Mouse (Mus musculus) ES-E14 (cell line): ENCODE results near the gene Ncapd3. TPM values are rescaled to one million over a fixed set of nuclear protein-coding genes. Genes with fewer than 3 reads are reported as not detected.
A peak's percentile ranks its signal among the peaks of the same experiment; 100 is the strongest.

ENCODE experiments used
- DNase-seq: peaks from one replicate; pipeline ENCODE4 v3.0.0-alpha.2; 2013; ENCODE audit warnings: low read depth, low spot score
- H3K27ac ChIP-seq: 2 replicates; pipeline ENCODE4 v1.5.1; 2012; ENCODE audit warnings: low read depth, mild to moderate bottlenecking, low read length, moderate library complexity, mixed read lengths; ENCODE audit not compliant: poor library complexity, insufficient read depth, severe bottlenecking
- H3K36me3 ChIP-seq: 2 replicates; pipeline ENCODE4 v1.6.1; 2012; ENCODE audit warnings: mild to moderate bottlenecking, low read length, moderate library complexity, mixed read lengths; ENCODE audit not compliant: control insufficient read depth, poor library complexity, insufficient read depth, severe bottlenecking
- H3K4me1 ChIP-seq, 2 experiments: fragments of 150-350 bp in 1 of 2; sonication (generic) in 1 of 2; 2 replicates each; pipeline ENCODE4 v1.6.1; 2012; ENCODE audit warnings: low read length in 2 of 2, mild to moderate bottlenecking in 1 of 2, mixed read lengths in 1 of 2; ENCODE audit not compliant: control insufficient read depth in 2 of 2, insufficient read depth in 2 of 2, poor library complexity in 1 of 2
- H3K4me3 ChIP-seq, 2 experiments: fragments of 150-350 bp in 1 of 2; sonication (generic) in 1 of 2; 2 replicates each; pipeline ENCODE4 v1.5.1; 2012; ENCODE audit warnings: low read length in 2 of 2, low read depth in 1 of 2, mild to moderate bottlenecking in 1 of 2, mixed read lengths in 1 of 2; ENCODE audit not compliant: insufficient read depth in 1 of 2, poor library complexity in 1 of 2, severe bottlenecking in 1 of 2
- H3K9ac ChIP-seq: 2 replicates; pipeline ENCODE4 v1.6.1; 2012; ENCODE audit warnings: low read depth, mild to moderate bottlenecking, low read length, mixed read lengths; ENCODE audit not compliant: poor library complexity, insufficient read depth, severe bottlenecking
- H3K9me3 ChIP-seq: fragments of 150-350 bp; sonication (generic); 2 replicates; pipeline ENCODE4 v1.6.1; 2012; ENCODE audit warnings: low read depth, mild to moderate bottlenecking, low read length; ENCODE audit not compliant: control insufficient read depth, insufficient read depth
- CHD2 ChIP-seq: IDR thresholded peaks from 2 replicates; pipeline ENCODE4 v1.6.1; 2014; ENCODE audit warnings: mild to moderate bottlenecking, low read depth, low read length, inconsistent platforms
- HCFC1 ChIP-seq: IDR thresholded peaks from 2 replicates; pipeline ENCODE4 v1.6.1; 2012; ENCODE audit warnings: low read length, inconsistent platforms, borderline replicate concordance; ENCODE audit not compliant: insufficient read depth
- MAFK ChIP-seq: IDR thresholded peaks from 2 replicates; pipeline ENCODE4 v1.6.1; 2014; ENCODE audit warnings: mild to moderate bottlenecking, low read depth, low read length, inconsistent platforms; ENCODE audit not compliant: insufficient read depth
- ZC3H11A ChIP-seq: IDR thresholded peaks from 2 replicates; pipeline ENCODE4 v1.6.1; 2012; ENCODE audit warnings: low read depth, mild to moderate bottlenecking, inconsistent platforms, low read length, borderline replicate concordance
- ZNF384 ChIP-seq: IDR thresholded peaks from 2 replicates; pipeline ENCODE4 v1.6.1; 2012; ENCODE audit warnings: low read depth, low read length, inconsistent platforms
- in situ Hi-C, 2 experiments: fragments of 600-800 bp; cut with MboI; formaldehyde crosslinking; loops; one replicate each; pipeline ENCODE4 v1.15.1; 2025; ENCODE audit warnings: low sequenced_read_pairs in 2 of 2, inconsistent platforms in 1 of 2; ENCODE audit not compliant: unreplicated experiment in 2 of 2
- total RNA-seq: library from RNA; depleted of rRNA; stranded (reverse); fragments of 300-350 nt; gene quantifications from 2 replicates; pipeline ENCODE4 v1.2.3, GENCODE M21; 2012

Gene Ncapd3
- total RNA-seq, 1 experiment = 41.5 TPM

DNA sequence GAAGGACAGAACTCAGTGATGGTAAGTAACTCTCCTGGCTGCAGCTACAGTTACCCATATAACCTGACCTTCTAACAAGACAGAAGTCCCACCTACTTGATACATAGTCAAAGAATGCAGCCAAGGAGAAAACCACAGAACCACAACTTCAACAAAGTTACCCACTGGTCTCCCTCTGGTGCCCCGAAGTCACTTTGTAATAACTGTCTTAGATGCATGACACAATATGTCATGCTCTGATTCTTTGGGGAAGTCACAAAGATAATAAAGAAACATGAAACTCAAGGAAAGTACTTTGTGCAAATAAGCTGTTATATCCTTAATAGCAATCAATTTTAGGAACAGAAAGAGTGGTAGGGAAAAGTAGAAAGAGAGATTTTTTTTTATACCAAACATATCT lies 3.3 kb upstream of the Ncapd3 start:
- Histone ChIP-seq H3K9ac (no peak overlapping the region), H3K36me3 (no peaks in the 10 kb centered on the region), H3K9me3 (no peaks in the 10 kb centered on the region), H3K4me3 (no peak overlapping the region), H3K4me1 (peaks cover 0 to 6% of the 10 kb centered on the region in 2 experiments; a peak in 1 of 4 replicates), H3K27ac (no peak overlapping the region)
- DNase-seq = no peak
- TF ChIP-seq MAFK = no peak
- TF ChIP-seq ZC3H11A = no peak
- no peak for TF ChIP-seq CHD2
- no peak for TF ChIP-seq ZNF384
- TF ChIP-seq HCFC1 = no peak
- in situ Hi-C loops = no loop called here

- DNase-seq = peak; percentile 21
- peak overlapping the region; percentile 3; the same call in 1 of the 2 replicates for H3K27ac ChIP-seq
- H3K9me3 ChIP-seq = no peaks in the 10 kb centered on the region
- TF ChIP-seq HCFC1 (no peak; the same call in 1 of the 2 replicates), MAFK (no peak), ZC3H11A (no peak), ZNF384 (no peak), CHD2 (no peak)
- in situ Hi-C loops = no loop called here
- H3K36me3 ChIP-seq = no peaks in the 10 kb centered on the region
- H3K9ac ChIP-seq = peak overlapping the region; percentile 80
- H3K4me3 ChIP-seq = peak overlapping the region; percentile 91 to 93
- H3K4me1 ChIP-seq = peaks cover 0 to 6% of the 10 kb centered on the region in 2 experiments; a peak in 1 of 4 replicates
These were observed 750 bp upstream of the Ncapd3 start for GRCm38 (mm10) chr9:27029022-27029827.

DNA sequence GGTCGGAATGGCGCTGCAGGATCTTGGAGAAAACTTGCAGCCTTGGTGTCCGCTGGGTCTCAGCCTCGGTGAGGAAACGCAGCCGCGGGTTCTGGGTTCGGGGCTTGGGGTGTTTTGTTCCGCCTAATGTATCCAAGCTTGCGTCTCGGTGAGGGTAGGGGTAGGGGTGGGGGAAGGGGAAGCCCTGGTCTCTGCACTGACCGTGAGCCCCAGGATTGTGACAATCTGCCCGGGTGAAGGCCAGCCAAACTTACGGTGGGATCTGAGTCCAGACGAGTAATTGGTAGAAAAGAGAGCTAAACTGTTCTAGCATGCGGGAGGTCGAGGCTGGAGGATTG lies 757 bp downstream of the Ncapd3 start:
- no peaks in the 10 kb centered on the region for H3K9me3 ChIP-seq
- in situ Hi-C loops = no loop called here
- H3K4me3 ChIP-seq = peak overlapping the region; percentile 91 to 93
- no peaks in the 10 kb centered on the region; the same call in 1 of the 2 replicates for H3K36me3 ChIP-seq
- DNase-seq = no peak
- H3K27ac ChIP-seq = no peak overlapping the region
- peaks cover 0 to 6% of the 10 kb centered on the region in 2 experiments; a peak in 1 of 4 replicates for H3K4me1 ChIP-seq
- H3K9ac ChIP-seq = peak overlapping the region; percentile 88
- TF ChIP-seq ZNF384 (no peak), HCFC1 (no peak), MAFK (no peak), CHD2 (no peak), ZC3H11A (no peak)

- Histone ChIP-seq H3K27ac (no peak overlapping the region), H3K9me3 (no peaks in the 10 kb centered on the region), H3K36me3 (peaks cover 28% of the 10 kb centered on the region), H3K4me3 (no peak overlapping the region), H3K9ac (no peak overlapping the region), H3K4me1 (no peaks in the 10 kb centered on the region)
- TF ChIP-seq ZNF384 (no peak), HCFC1 (no peak), ZC3H11A (no peak), MAFK (no peak), CHD2 (no peak)
- DNase-seq = no peak
- in situ Hi-C loops = no loop called here
These were observed 13.9 kb downstream of the Ncapd3 start for GRCm38 (mm10) chr9:27043892-27044291.
